Mouse (Mus musculus) limb, embryonic 14.5 days (tissue): ENCODE measurements at regions not wholly inside any gene's neighbourhood (a gene's known extent, or its start where the extent isn't known, plus 50 kb on each side); places are given as distances from the start of the nearest gene placed in this dataset.

ENCODE experiments used
- ATAC-seq: fragments of 200-750 bp; cut with Nextera tagmentation; 2 replicates; pipeline ENCODE4 v1.8.0; 2017; ENCODE audit warnings: low read depth, moderate number of reproducible peaks, moderate TSS enrichment; ENCODE audit not compliant: low FRiP score
- DNase-seq: peaks from one replicate; pipeline ENCODE4 v3.0.0-alpha.2; 2015; ENCODE audit warnings: low spot score
- H3K27ac ChIP-seq: fragments of 300-500 bp; sonication (generic); replicated peaks from 2 replicates; pipeline ENCODE4 v1.5.1; 2014; ENCODE audit warnings: low read depth, mild to moderate bottlenecking, low read length, moderate library complexity, mixed read lengths
- H3K27me3 ChIP-seq: fragments of 300-500 bp; sonication (generic); 2 replicates; pipeline ENCODE4 v1.6.1; 2014; ENCODE audit warnings: low read length, mixed read lengths; ENCODE audit not compliant: control insufficient read depth, insufficient read depth
- H3K36me3 ChIP-seq: fragments of 300-500 bp; sonication (generic); 2 replicates; pipeline ENCODE4 v1.6.1; 2014; ENCODE audit warnings: mild to moderate bottlenecking, low read length, moderate library complexity, mixed read lengths; ENCODE audit not compliant: control insufficient read depth, insufficient read depth
- H3K4me1 ChIP-seq: fragments of 300-500 bp; sonication (generic); 2 replicates; pipeline ENCODE4 v1.6.1; 2014; ENCODE audit warnings: antibody characterized with exemption, low read length, mixed read lengths; ENCODE audit not compliant: control insufficient read depth, insufficient read depth
- H3K4me2 ChIP-seq: fragments of 300-500 bp; sonication (generic); replicated peaks from 2 replicates; pipeline ENCODE4 v1.6.1; 2014; ENCODE audit warnings: low read depth, mild to moderate bottlenecking, low read length, moderate library complexity; ENCODE audit not compliant: severe bottlenecking
- H3K4me3 ChIP-seq: fragments of 300-500 bp; sonication (generic); replicated peaks from 2 replicates; pipeline ENCODE4 v1.5.1; 2014; ENCODE audit warnings: low read length
- H3K9ac ChIP-seq: fragments of 300-500 bp; sonication (generic); 2 replicates; pipeline ENCODE4 v1.6.1; 2014; ENCODE audit warnings: mild to moderate bottlenecking, low read depth, low read length, moderate library complexity; ENCODE audit not compliant: severe bottlenecking
- H3K9me3 ChIP-seq: fragments of 300-500 bp; sonication (generic); 2 replicates; pipeline ENCODE4 v1.6.1; 2016; ENCODE audit warnings: low read length; ENCODE audit not compliant: control insufficient read depth
- POLR2A ChIP-seq: fragments of 200-500 bp; IDR thresholded peaks from 2 replicates; pipeline ENCODE4 v1.8.0; 2012; ENCODE audit warnings: inconsistent platforms, mild to moderate bottlenecking, moderate library complexity, borderline replicate concordance; ENCODE audit not compliant: insufficient read depth, insufficient read length; ENCODE audit errors: extremely low read depth
- WGBS: fragments of 180-500 bp; shearing (Covaris S2); extraction: QIAGEN DNeasy Blood & Tissue Kit; methylation state at CpG from one replicate; pipeline ENCODE4 v1.1.7; 2014; 5-methylcytosine and 5-hydroxymethylcytosine counted together

DNA sequence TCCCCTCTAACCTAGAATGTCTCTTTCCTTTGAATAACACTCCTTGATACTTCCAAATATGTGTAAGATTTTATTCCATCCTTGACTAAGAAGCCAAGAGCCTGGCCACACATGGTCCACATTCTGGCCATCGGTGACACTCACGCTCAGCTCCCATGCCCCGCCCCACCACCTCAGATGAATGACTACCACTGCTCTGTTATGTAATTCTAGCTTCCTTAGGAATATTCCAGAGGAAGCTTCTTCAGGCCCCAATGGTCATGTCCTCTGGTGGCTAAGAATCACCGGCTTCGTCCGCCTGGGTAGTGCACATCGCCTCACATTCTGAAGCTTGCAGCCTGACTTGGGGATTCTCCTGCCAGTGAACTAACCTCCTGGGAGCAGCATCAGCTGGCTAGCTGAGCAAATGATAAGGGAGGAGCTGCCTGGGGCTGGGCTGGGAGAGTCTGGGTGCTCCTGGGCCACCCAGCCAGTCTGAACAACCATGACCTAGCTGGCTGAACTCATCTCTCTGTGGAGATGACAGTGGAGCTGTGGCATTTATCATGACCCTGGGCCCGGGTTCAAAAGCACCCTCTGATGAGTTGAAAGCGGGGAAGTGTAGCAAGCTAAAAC is 413.1 kb downstream of the Cbln4 start:
- Histone ChIP-seq H3K27me3 (peaks cover 13% of the 10 kb centered on the region), H3K36me3 (no peaks in the 10 kb centered on the region), H3K4me2 (no peak overlapping the region), H3K4me1 (peaks cover 18% of the 10 kb centered on the region), H3K9ac (no peak overlapping the region), H3K4me3 (no peak overlapping the region), H3K27ac (no peak overlapping the region), H3K9me3 (no peaks in the 10 kb centered on the region)
- DNase-seq (no peak), ATAC-seq (no peak)
- no peak for TF ChIP-seq POLR2A
- WGBS, result 82% methylated on average over 9 of the region's 9 CpGs

DNA sequence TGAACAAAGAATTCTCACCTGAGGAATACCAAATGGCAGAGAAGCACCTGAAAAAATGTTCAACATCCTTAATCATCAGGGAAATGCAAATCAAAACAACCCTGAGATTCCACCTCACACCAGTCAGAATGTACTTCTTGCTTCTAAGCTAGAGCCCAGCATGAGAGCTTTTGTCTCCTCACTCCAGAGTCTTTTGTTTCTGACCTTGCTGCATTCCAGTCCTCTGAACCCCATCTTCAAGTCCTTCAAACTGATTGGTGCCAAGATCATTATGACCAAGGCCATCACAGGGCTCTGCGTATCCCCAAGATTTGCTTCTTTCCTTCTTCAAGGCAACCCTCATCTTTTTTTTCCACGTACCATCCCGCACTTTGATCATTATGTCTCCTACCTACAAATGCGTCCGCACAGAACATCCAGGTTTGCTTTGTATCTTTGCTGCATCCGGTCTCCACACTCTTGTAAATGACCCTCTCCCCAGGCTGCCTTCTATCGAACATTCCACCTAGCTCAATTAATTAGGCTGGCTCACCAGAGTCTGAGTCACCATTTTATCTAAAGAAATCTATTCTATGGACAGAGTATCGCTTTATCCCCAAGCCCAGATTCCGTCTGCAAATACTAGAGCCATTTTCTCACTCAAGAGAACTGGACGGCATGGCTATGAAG is 414.9 kb downstream of the Cbln4 start:
- 89% methylated on average over 10 of the region's 10 CpGs for WGBS
- no peak for DNase-seq
- H3K9me3 ChIP-seq, result no peaks in the 10 kb centered on the region
- no peak for TF ChIP-seq POLR2A
- no peak overlapping the region for H3K27ac ChIP-seq
- peaks cover 12% of the 10 kb centered on the region for H3K4me1 ChIP-seq
- H3K4me2 ChIP-seq, result no peak overlapping the region
- no peak for ATAC-seq
- no peak overlapping the region for H3K4me3 ChIP-seq
- H3K27me3 ChIP-seq, result peaks cover 8% of the 10 kb centered on the region; the same call in 1 of the 2 replicates
- no peak overlapping the region for H3K9ac ChIP-seq
- H3K36me3 ChIP-seq, result no peaks in the 10 kb centered on the region

GRCm38 (mm10) chr2:171620668-171621067 is 422.6 kb downstream of the Cbln4 start:
- Histone ChIP-seq H3K36me3 (no peaks in the 10 kb centered on the region), H3K9me3 (no peaks in the 10 kb centered on the region), H3K9ac (no peak overlapping the region), H3K4me1 (no peaks in the 10 kb centered on the region), H3K27me3 (no peaks in the 10 kb centered on the region), H3K4me2 (no peak overlapping the region), H3K27ac (no peak overlapping the region), H3K4me3 (no peak overlapping the region)
- TF ChIP-seq POLR2A, result no peak
- 52% methylated on average over 5 of the region's 5 CpGs for WGBS
- ATAC-seq, result no peak
- DNase-seq, result no peak

GRCm38 (mm10) chr2:171620253-171620652 is 423.0 kb downstream of the Cbln4 start:
- WGBS, result 78% methylated on average over 2 of the region's 2 CpGs
- no peak overlapping the region for H3K27ac ChIP-seq
- H3K27me3 ChIP-seq, result no peaks in the 10 kb centered on the region
- H3K4me1 ChIP-seq, result no peaks in the 10 kb centered on the region
- TF ChIP-seq POLR2A, result no peak
- no peaks in the 10 kb centered on the region for H3K9me3 ChIP-seq
- H3K4me3 ChIP-seq, result no peak overlapping the region
- H3K4me2 ChIP-seq, result no peak overlapping the region
- no peak overlapping the region for H3K9ac ChIP-seq
- no peaks in the 10 kb centered on the region for H3K36me3 ChIP-seq
- ATAC-seq, result no peak
- DNase-seq, result no peak

GRCm38 (mm10) chr2:171618771-171619170 is 424.5 kb downstream of the Cbln4 start:
- H3K4me1 ChIP-seq, result no peaks in the 10 kb centered on the region
- no peak for TF ChIP-seq POLR2A
- 87% methylated on average over 4 of the region's 4 CpGs for WGBS
- no peak overlapping the region for H3K4me2 ChIP-seq
- no peak for ATAC-seq
- H3K27me3 ChIP-seq, result no peaks in the 10 kb centered on the region
- no peak overlapping the region for H3K27ac ChIP-seq
- no peaks in the 10 kb centered on the region for H3K9me3 ChIP-seq
- no peak for DNase-seq
- H3K36me3 ChIP-seq, result no peaks in the 10 kb centered on the region
- no peak overlapping the region for H3K9ac ChIP-seq
- no peak overlapping the region for H3K4me3 ChIP-seq
